Mouse (Mus musculus) cortical plate, adult 2 months (tissue): ENCODE results near the gene Prpf8.

Experiments used
- CTCF ChIP-seq: fragments of 200-500 bp; IDR thresholded peaks from 2 replicates; pipeline ENCODE4 v1.5.1; 2011; ENCODE audit warnings: mild to moderate bottlenecking, control low read depth, low read length; ENCODE audit not compliant: insufficient read depth; ENCODE audit errors: extremely low read depth
- POLR2A ChIP-seq: fragments of 200-500 bp; IDR thresholded peaks from 2 replicates; pipeline ENCODE4 v1.6.1; 2011; ENCODE audit warnings: mild to moderate bottlenecking, low read length, control low read depth; ENCODE audit not compliant: insufficient read depth; ENCODE audit errors: extremely low read depth

DNA sequence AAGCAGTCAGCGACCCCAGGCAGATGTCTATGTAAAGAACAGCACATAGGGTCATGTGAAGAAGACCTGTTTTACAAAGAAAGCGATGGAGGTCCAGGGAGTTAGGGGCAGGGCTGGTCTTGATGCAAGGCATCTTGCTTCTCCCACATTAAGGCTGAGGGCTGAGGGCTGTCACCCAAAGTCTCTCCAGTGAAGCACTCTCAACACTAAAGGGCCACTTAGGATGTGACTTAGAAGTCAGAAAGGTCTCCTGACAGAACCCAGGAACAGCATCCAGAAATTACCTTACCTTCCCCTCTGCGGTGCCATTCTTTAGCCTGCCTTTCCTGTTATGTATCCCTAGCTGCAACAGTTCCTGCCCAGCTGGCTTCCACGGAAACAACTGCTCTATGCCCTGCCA lies 35.0 kb downstream of the Prpf8 start:
- TF ChIP-seq CTCF = no peak
- no peak for TF ChIP-seq POLR2A
